Mouse (Mus musculus) MEL (cell line): ENCODE data around the gene Rnf149.

Experiments
- CHD1 ChIP-seq: IDR thresholded peaks from 2 replicates; pipeline ENCODE4 v1.6.1; 2012; ENCODE audit warnings: low read depth, mild to moderate bottlenecking, inconsistent platforms, low read length, improper control_type of control experiment
- CTCF ChIP-seq, 3 experiments: IDR thresholded peaks in 2 of 3; conservative IDR thresholded peaks in 1 of 3; 2 replicates each; pipeline ENCODE4 v1.5.1; 2011 to 2012; ENCODE audit warnings: low read length in 3 of 3, low read depth in 2 of 3, mild to moderate bottlenecking in 2 of 3, improper control_type of control experiment in 1 of 3, inconsistent platforms in 1 of 3, mixed read lengths in 1 of 3, moderate library complexity in 1 of 3; ENCODE audit not compliant: control insufficient read depth in 1 of 3, insufficient read depth in 1 of 3, poor library complexity in 1 of 3, severe bottlenecking in 1 of 3
- HCFC1 ChIP-seq: IDR thresholded peaks from 2 replicates; pipeline ENCODE4 v1.6.1; 2012; ENCODE audit warnings: low read depth, mild to moderate bottlenecking, inconsistent platforms, low read length, improper control_type of control experiment, moderate library complexity
- MAX ChIP-seq: IDR thresholded peaks from 2 replicates; pipeline ENCODE4 v1.6.1; 2011; ENCODE audit warnings: low read length, improper control_type of control experiment
- POLR2A ChIP-seq, 2 experiments: IDR thresholded peaks; 2 replicates each; pipeline ENCODE4 v1.6.1; 2011 to 2012; ENCODE audit warnings: low read length in 2 of 2, mild to moderate bottlenecking in 2 of 2, control low read depth in 1 of 2, improper control_type of control experiment in 1 of 2, low read depth in 1 of 2, moderate library complexity in 1 of 2; ENCODE audit not compliant: control insufficient read depth in 1 of 2, insufficient read depth in 1 of 2, poor library complexity in 1 of 2
- TBP ChIP-seq: IDR thresholded peaks from 2 replicates; pipeline ENCODE4 v1.8.0; 2011; ENCODE audit warnings: low read depth, low read length, improper control_type of control experiment
- ZC3H11A ChIP-seq: IDR thresholded peaks from 2 replicates; pipeline ENCODE4 v1.6.1; 2012; ENCODE audit warnings: low read depth, mild to moderate bottlenecking, inconsistent platforms, low read length, improper control_type of control experiment
- ZKSCAN1 ChIP-seq: IDR thresholded peaks from 2 replicates; pipeline ENCODE4 v1.6.1; 2012; ENCODE audit warnings: low read depth, mild to moderate bottlenecking, inconsistent platforms, low read length, improper control_type of control experiment, moderate library complexity
- ZNF384 ChIP-seq: IDR thresholded peaks from 2 replicates; pipeline ENCODE4 v1.6.1; 2012; ENCODE audit warnings: low read depth, mild to moderate bottlenecking, inconsistent platforms, low read length, improper control_type of control experiment

GRCm38 (mm10) chr1:39585416-39585815 is 8.2 kb upstream of the Rnf149 start:
- no peak for TF ChIP-seq TBP
- no peak for TF ChIP-seq CTCF (IDR thresholded peaks at IDR 0.05 in 2 of 3, conservative IDR thresholded peaks at IDR 0.05 in 1 of 3; ENCODE audit: control insufficient read depth in 1 of 3, insufficient read depth in 1 of 3, low read depth in 2 of 3, low read length in 3 of 3, poor library complexity in 1 of 3, severe bottlenecking in 1 of 3)
- no peak for TF ChIP-seq CHD1
- TF ChIP-seq POLR2A (IDR thresholded peaks at IDR 0.05; ENCODE audit: control insufficient read depth in 1 of 2, insufficient read depth in 1 of 2, low read depth in 1 of 2, low read length in 2 of 2, poor library complexity in 1 of 2), result no peak
- no peak for TF ChIP-seq ZNF384
- no peak for TF ChIP-seq MAX
- TF ChIP-seq HCFC1, result no peak
- no peak for TF ChIP-seq ZKSCAN1
- no peak for TF ChIP-seq ZC3H11A
